Mouse (Mus musculus): Measurements from ENCODE around the gene Coro1c. TPM values are rescaled to one million over a fixed set of nuclear protein-coding genes. Genes with fewer than 3 reads are reported as not detected.

Gene Coro1c
- total RNA-seq, 4 experiments from 2014 or later: 21.9 to 30.3 (median 23.7) TPM

DNA sequence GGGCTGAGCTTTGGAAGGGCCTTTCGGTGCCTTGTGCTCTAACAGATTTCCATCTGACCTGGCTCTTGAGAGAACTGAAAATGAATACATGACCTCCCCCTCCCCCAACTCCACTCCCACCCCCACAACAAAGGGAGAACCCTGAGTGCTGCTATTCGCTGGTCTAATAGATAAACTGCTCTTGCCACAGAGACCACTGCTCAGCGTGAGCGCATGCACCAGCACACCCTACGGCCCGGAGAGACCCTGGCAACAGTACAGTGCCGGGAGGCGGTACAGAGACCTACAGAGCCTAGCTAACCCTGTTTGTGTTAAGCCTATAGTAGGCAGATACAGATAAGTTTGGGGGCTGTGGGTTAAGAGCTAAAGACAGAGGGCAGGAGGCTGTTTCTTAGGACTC, 22.9 kb downstream of the Coro1c start:
- no peak for DNase-seq (ENCODE audit: low spot score)

DNA sequence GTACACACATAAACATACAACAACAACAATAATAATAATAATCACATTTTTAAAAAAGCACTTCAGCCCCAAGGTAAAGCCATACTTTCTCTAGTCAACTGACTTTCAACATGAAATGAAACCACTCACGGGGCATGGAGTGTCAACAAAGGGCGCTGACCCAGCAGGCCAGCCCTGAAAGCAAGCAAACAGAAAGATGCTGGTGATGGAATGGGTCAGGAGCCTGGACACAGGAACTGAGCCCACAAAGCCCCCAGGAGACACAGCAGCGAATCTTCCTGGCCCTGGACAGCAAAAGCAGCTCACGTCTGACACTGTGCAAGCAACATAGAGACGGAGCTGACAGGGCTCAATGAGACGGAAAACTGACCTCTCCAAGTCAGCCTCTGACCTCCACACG, 23.8 kb downstream of the Coro1c start:
- no peak for DNase-seq (ENCODE audit: low spot score)

DNA sequence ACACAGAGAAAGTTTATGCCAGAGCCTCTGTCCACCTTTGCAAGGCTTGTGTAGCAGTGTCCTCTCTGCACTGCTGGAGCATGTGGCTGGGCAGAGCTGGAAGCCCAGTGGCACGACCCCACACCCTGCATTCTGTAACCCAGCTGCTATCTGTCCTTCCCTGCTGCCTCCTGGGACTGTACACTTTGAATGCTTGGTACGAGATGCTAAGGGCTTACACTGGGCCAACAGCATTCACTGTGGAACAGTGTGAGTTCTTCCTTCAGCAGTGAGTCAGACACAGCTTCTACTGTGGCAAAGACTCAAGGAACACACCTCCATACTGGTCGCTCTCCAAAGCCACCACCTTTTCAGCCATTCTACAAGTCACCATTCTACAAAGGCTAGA, 25.2 kb downstream of the Coro1c start:
- no peak for DNase-seq (ENCODE audit: low spot score)

DNA sequence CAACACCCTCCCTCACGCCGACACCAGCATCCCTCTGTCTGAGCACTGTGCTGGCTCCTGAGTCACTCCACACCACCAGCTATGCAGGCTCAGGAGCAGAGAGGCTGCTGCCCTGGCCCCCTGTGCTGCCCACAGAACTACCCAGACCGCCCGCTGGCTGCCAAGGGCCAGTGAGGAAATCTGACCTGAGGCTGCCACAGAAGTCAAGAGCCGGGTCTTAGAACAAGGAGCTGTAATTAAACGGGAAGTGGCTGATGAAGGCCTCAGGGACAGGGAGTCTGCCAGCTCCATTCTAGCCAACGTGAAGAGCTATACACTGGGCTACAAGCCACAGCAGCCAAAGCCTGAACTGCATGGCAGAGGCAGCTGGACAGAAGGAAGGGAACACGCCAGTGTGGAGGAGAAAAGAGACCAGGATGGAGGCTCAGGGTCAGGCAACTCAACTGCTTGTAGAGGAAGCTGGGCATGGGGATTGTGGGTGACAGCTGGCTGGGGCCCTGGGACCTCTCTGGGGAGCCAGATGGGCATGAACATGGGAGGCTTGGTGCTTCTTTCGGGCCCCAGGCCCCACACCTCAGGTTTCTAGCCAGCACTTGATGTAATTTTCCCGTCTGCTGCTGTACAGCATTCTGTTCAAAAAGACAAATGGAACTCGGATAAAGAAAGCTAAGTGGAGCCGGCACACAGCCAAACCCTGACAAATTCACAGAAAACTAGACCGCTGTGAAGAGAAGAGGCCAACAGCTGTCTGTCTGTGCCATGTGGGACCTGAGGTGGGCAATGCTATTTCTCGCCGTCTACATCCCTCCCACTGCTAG, 25.8 kb downstream of the Coro1c start:
- DNase-seq (ENCODE audit: low spot score): no peak

DNA sequence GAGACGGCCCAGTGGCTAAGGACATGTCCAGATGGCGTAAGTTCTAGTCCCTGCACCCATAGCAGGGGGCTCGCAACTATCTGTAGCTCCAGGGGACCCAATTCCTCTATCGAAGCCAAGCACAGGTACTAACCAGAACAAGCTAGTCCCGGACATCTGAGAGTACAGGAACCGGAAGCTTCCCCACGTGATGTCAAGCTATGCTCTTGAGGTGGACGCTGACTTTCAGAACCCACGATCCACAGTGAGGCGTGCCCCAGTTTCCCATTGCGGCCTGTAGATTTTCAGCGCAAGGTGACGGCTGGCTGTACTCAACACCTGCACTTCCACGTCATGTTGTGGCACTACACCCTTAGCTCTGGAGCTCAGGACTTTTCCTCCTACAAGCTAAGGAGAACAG, 27.4 kb downstream of the Coro1c start:
- no peak for DNase-seq (ENCODE audit: low spot score)

DNA sequence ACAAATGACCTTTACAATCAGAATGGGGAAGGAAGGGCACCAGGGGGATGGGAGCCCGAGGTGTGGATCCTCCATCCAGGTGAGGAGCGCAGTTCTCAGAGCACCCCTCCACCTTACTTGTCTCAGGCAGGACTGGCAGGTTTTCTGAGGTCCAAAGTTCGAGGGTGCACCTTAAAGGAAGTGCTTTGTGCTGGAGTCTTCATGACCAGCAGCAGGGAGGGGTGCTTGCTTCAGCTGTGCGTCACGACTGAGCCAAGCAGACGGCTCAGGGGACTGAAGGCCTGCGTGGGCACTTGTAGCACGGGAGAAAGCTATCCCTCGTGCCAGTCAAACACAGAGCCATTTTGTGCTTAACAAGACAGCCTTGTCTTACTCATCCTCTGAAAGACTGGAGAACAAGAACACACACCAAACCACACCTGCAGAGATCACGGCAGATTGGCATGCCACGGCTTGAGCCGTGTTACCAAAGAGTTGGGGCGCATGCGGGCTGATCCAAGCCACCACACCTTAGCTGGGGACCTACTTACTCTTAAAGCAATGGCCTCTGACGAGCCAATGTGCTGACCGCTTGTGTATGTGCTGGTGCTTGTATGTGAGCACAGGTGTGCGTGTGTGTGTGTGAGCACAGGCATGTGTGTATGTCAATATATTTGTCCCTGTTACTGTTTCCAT, 29.5 kb downstream of the Coro1c start:
- DNase-seq (ENCODE audit: low spot score): no peak

DNA sequence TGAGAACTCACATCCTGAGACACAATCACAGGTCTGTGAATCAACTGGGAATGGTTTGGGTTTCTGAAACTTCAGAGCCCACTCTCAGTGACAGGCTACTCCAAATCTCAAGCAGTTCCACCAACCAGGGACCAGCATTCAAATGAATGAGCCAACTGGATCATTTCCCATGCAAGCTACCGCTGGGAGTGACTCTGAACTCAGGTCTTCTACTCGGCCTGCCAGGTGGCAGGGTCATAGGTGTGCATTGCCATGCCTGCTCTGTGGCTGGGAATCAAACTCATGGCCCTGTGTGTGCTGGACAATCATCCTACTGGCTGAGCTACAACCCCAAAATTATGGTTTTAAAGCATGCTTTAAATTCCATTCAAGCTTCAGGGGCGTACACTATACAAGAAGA, 31.0 kb downstream of the Coro1c start:
- DNase-seq (ENCODE audit: low spot score): no peak

DNA sequence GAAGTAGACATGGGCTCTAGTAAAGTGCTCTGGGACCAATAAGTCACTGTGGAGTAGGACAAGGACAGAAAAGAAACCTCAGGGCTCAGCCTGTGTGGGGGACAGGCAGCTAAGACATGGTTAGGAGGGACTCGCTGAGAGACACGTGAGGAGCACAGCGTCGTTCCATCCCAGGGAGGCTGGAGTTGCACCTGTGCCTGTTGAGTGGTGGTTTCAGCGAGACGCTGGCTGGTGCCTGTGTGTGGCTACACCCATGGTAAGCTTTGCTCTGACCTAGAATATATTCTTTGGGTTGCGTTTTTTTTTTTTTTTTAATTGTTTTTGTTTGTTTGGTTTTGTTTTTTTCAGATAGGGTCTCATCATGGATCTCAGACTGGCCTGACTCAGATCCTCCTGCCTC, 32.4 kb downstream of the Coro1c start:
- no peak for DNase-seq (ENCODE audit: low spot score)

DNA sequence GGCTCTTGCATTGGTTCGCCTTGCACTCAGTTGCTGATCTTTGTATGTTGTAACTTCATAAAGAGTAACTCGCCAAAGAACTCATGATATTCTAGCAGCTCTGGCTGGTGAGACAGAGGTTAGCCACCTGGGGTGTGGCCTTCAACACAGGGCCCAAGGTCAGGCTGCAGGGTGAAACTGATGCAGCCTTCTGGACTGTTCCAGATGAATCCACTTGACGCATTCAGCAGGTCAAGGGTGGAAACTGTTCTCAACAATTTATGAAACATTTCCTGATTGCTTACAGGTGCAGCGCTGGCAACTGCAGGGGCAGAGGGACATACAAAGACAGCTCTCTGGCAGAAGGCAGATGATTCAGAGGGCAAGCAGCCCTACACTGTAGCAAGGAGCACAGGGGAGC, 32.9 kb downstream of the Coro1c start:
- no peak for DNase-seq (ENCODE audit: low spot score)

DNA sequence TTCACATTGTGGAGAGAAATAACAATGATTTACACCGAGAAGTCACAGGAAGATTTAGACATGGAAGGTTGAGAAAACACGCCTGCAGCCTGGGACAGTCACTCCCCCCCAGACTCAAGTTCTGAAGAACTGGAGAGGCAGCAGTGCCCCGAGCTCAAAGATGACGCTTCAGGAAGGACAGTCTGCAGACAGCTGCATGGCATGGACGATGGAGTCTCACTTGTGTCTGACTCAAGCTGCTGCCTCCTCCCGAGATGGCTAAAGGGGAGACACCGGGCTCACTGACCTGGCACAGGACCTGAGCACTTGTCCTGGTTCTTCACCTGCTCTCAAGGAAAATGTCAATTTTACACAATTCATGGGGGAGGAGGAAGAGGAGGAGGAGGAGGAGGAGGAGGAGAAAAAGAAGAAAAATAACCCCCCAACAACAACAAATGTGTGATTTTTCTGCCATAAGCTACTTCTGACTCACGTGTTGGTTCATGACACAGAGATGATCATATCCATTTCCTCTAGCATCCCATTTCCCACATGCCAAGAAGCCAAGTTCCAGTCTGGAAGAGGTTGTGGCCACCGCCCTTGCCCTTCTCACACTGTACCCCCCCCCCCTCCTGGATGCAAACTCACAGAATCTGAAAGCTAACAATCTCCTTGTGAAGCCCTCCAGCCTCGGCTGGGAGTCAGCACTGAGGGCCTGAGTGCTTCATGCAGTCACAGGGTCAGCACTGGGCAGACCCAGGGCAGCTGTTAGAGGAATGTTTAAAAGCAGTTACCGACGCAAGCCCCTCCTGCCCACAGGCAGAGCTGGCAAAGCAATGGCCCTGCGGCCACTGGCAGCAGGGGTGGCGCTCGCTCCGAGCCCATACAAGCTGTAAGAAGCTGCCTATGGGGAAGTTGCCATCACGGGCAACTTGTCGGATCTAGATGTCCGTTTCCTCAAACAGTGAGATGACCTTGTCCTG, 34.2 kb downstream of the Coro1c start:
- DNase-seq (ENCODE audit: low spot score): no peak

DNA sequence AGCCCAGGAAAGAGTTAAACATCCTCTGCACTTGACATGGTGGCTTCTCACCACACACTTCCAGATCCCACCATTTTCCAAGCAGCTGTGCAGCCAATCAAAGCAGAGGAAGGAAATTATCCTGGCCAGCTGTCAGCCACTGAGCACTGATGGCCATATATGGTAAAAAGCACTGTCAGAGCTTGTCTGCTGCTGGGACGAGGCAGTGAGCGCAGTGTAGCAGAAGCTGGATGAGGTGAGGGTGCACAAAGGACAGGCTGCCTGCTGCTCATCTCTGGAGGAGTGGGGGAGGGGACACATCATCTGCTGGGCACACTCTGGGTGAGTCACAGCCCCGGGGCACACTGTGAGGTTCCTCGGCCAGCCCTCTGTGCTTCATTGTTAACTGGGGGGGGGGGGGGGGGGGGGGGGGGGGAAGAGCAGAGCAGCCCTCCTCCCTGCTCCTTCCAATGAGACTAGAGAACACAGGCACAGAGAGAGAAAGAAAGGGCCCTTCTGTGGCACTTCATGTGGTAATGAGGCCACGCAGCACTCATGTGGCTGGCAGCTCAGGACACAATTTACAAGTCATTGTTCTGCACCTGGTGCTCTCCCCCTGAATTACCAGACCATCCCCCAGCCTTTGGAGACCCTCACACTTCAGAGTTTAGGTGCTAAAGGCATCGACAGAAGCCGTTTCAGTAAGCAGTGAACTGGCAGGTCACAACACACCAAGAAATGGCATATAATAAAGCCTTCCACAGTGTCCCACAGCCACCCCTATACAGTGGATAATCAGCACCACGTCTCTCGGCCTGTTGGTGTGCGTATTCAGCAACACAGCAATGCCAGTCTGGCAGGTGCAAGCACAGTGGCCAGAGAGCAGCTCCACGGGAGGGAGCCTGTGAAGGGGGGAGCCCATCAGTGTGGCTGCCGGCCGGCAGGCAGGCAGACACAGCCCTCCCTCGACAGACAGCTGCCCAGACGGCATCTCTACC, 35.3 kb downstream of the Coro1c start:
- peak; percentile 86 for DNase-seq (ENCODE audit: low spot score)

DNA sequence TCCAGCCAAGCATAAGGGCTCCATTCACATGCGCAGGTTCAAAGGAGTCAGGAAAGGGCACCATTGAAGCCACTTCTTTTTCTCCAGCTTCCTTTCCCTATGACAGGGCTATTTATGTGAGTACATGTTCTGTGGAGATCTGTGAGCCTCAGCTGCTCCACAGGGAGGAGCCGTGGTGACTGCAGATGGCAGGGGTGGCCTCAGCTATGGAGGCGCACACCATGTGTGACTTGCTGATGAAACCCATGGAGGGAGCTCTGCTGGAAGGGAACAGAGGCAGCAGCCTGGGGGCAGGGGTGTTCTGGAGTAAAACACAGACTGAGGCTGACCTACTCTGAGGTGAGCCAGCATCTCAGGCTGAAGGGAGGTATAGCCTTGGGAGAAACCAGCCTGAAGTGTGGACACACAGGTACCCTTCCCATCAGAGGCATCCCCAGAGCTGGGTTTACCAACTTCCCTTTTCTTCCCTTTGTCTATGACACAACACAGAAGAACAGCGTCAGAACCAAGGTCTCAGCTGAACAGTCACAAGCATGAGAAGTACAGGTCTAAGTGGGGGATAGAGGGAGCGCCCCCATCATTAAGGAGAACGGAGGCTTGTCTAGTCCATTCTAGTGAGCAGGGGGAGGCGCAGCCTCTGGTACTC, 36.5 kb downstream of the Coro1c start:
- no peak for DNase-seq (ENCODE audit: low spot score)

DNA sequence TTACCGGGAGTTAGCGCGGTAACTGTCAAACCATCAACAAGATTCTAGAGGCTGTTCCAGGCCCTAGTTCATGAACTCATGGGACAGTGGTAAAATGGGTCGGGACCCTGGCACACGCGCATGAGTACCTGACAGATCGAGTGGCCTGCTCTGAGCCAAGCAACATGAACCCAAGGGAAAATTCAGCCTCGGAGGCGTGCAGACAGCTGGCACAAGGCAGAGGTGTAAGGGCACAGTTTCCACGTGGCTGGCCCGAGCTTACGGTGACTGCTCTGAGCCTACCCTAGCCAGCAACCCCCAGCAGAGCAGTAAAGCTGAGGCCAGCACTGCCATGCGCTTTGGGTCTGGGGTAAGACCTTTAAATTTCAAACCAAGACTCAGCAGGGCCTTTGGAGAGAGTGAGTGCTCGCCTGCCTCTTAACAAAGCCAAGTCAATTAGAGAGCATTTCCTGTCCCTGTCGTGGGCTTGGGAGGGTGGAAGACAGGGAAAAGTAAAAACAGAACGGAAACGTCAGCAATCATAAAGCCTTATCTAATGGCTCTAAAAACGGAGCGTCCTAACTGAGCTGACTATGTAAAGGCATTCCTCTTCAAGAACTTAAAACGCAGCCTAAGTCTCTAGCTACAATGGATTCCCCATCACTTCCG, 38.0 kb downstream of the Coro1c start:
- DNase-seq (ENCODE audit: low spot score): no peak

DNA sequence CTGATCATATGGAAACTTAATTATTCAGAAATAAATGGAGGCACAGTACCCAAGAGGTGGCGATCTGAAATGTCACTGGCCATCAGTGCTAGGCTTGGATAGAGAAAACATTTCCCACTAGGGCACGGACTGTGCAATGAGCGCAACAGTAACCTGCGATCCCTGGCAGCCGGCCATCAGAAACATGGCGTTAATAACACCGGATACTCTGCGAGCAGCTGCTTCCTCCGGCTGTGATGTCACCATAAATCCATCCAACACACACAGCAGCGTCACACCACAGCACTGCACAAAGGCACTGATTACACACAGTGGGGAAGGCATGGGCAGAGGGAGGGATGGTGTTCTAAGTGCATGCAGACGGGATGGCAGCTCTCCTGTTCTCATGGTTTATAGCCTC, 39.4 kb downstream of the Coro1c start:
- peak; percentile 86 for DNase-seq (ENCODE audit: low spot score)

DNA sequence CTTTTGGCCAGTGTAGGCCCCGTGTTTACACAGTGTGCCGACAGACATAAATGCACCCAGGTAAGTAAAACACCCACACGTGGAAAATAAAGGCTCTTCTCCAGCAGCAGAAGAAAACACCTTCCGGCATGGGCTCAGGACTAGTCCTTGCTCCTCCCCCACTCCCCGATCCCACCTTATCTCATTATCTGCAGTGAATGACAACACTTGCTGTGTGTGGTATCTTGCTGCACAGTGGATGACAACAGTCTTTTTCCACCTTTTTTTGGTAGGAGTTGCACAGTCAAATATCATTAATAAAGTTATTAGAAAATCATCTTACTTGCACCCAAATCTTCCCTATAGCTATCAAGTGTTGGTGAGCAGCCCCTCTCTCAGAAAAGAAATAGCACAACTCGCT, 43.6 kb downstream of the Coro1c start:
- no peak for DNase-seq (ENCODE audit: low spot score)

DNA sequence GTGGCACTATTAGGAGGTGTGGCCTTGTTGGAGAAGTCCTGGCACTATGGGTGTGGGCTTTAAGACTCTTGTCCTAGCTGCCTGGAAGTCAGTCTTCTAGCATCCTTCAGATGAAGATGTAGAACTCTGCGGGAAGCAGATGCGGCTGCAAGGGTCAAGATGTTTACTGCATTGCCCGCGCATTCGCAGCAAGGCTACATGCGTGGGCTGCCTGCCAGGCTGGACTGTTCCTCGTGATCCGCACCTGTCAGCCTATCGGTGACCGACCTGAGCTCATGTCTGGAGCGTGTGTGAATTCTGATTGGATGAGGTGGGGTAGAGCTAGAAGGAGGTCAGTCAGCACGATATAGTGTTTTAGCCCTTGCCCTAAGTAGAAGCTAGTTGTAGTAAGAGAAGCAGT, 44.6 kb downstream of the Coro1c start:
- DNase-seq (ENCODE audit: low spot score): no peak

DNA sequence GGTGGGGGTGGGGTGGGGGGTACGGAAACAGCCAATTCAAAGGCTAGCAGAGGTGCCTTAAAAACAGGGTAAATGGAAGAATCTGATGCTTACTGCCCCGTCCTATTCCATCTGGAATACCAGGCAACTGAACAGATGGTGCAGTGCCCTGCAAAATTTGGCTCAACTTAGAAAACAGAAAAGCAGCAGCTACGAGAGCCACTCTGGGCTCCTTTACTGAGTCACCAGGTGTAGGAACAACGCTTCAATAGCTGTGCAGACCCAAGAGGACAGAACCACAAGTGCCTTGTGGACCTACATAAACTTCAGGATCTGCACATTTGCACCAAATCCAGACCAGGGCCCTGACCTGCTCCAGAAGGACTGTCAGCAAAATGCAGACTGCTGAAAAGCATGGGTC, 46.1 kb downstream of the Coro1c start:
- no peak for DNase-seq (ENCODE audit: low spot score)

DNA sequence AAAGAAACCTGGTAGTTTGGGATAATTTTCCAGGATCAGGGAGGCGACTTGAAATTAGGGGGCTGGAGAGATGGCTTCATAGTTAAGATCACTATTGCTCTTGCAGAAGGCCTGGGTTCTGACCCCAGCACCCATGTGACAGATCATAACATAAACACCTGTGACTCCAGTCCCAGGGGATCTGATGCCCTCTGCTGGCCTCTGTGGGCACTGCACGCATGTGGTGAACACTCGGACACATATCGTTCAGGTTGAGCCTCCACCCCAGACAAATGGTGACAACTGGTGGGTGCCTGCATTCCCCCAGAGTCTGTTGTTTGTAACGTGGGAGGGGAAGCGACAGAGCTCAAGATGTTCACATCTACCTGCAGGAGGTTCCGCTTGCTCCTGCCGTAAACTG, 47.3 kb downstream of the Coro1c start:
- no peak for DNase-seq (ENCODE audit: low spot score)

DNA sequence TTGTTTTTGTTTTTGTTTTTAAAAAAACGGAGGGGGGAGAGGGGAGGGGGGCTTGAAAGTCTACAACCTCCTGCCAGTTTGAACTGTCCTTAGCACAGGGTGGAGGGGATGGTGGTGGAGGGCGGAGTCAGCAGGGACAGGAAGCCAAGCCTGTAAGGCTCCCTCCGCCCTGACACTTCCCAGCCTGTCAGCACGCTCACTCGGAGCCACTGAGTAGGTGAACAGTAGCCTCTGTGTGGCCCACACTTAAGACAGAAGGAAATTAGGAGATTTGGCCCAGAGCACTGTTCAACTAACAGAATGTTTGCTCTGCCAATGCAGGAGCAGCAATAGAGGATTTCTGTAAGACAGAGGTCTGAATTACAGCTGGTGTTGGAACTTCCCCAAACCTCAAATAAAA, 49.6 kb downstream of the Coro1c start:
- DNase-seq (ENCODE audit: low spot score): no peak

DNA sequence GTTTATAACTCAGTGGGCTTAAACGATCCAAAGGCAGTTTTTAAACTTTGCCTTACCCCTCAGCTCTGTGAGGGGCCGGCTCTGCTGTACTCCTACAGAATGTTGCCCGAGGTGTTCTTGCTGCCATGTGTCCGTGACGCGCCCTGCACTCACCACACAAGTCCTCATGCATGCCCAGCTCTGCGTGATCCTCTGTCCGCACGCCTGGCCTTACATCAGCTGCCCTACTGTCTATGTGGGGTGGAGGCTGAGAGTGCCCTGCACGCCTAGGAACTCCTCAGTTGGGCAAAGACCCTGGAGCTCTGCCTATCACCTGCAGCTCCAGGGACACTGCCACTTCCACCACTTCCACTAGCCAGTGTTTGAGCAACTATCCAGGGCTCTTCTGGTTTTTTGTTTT, 50.0 kb downstream of the Coro1c start:
- no peak for DNase-seq (ENCODE audit: low spot score)

Data from heart, adult 8-10 months (tissue).